Mouse (Mus musculus) G1E-ER4 (cell line): ENCODE measurements around the gene Dgkq. TPM values are rescaled to one million over a fixed set of nuclear protein-coding genes. Genes with fewer than 3 reads are reported as not detected.

ENCODE experiments used
- GATA1 ChIP-seq: IDR thresholded peaks from one replicate; pipeline ENCODE4 v1.8.0; 2012; ENCODE audit warnings: low read length, inconsistent platforms
- polyA plus RNA-seq: library from polyadenylated mRNA; stranded (reverse); fragments of >175 nt; gene quantifications from 2 replicates; pipeline ENCODE4 v1.2.3, GENCODE M21; 2012

The Dgkq gene
- 4.2 and 5.0 TPM in 2 replicates for polyA plus RNA-seq

DNA sequence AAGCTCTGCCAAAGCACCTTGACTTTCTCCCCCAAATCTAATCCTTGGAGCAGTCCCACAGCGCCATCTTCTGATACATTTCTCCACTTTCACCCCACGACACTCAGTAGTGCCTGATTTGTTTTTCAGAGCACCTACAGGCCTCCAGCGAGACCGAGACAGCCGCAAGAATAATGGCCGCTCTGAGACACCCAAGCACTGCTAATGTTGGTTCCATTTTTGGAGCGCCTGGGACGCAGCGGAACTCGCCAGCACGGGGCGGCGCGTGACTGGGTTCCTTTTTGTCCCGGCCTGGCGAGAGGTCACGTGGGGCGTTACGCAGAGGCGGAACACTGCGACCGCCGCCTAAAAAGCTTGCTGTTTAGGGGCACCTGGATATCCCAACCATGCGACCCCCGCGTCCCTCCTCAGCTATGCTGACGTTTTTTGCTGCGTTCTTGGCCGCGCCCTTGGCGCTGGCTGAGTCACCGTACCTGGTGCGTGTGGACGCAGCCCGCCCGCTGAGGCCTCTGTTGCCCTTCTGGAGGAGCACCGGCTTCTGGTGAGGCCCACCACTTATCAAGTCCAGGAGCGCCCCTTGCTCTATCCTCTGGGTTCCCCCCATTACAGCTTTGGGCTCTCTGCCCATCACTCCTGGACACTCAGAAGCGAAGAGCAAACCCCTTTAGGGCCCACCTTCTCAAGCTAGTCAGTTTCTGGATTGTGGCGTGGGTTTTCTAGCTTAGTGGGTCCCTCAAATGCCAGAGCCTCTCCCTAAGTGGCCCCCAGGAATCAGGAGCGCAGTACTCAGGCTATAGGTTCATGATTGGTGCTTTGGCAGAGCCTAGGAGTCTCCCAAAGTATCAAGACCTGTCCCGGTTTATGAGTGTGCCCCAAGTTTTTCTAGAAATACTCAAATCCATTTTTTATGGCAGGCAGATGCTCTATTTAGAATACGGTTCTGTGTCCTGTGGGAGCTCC lies at the start of gene Dgkq:
Gene Dgkq, minus strand, starts transcription at position 696 of the 960 bp plus-strand sequence.
- TF ChIP-seq GATA1: no peak

DNA sequence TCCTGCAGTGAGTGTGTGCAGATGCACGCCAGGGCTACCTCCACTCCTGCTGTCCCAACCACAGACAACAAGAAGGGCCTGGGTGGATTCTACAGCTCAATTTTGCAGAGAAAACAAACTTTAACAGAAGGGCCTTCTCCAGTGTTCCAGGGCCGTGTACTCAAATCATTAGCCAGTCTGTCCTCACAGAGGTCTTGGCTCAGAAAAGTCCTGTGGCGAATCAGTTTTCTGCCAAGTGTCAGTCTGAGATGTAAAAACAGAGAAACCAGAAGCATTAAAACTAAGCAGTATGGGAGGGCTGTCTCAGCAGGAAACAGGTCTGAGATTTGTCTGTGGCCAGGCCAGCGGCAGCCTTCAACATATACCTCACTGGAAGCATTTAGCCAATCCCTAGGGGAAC lies 48.6 kb upstream of the Dgkq start:
- TF ChIP-seq GATA1: no peak

DNA sequence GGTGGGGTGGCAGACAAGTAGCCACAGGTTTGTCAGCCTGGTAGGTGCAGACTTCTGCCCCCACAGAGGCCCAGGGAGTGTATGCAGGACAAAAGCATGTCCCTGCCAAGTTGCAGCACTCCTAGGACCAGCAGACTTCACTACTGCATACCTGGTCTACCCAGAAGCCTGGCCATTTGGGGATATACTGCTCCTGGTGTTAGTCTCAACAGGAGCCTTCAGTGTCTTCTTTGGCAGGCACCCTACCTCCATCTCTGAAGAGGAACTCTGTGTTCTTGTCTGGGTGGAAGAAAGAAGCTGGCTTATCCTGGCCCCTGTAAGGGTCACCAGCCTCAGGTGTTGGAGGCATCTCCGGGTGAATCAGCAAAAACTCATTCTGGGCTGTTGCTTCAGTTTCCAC lies 46.5 kb upstream of the Dgkq start:
- TF ChIP-seq GATA1: no peak

DNA sequence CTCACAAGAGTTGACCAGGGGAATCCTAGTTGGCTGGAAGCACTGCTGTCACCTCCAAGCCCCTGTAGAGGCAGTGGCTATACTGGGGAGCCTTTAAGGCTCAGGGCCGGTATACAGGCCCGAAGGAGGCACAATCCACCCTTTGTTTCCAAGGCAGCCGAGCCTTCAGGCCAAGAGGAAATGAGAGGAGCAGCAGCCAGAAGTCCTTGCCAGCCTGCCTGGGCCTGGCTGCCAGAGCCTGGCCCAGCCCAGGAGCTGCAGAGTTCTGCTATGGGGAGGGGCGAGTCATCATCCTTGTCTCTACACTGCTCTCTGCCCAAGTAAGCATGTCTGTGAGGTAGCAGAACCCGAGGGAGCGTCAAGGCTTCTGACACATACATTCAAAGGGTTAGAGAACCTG lies 44.7 kb upstream of the Dgkq start:
- TF ChIP-seq GATA1: no peak

DNA sequence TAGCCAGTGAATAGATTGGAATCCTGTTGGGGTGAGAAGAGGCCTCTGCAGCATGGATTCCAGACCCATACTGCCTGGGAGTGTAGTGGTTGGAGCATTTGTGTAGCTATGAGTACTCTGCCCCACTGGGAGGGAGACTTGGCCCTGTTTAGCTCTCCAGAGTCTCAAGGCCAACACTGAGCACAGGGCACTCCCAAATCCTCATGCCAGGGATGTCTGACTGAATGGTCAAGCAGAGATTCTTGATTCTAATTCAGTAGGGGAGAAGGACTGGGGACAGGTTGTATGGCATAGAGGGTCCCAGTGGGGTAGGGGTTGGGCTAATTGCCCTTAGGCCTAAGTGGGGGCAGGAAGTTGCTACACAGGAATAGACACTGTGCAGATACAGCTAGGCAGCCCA lies 44.2 kb upstream of the Dgkq start:
- no peak for TF ChIP-seq GATA1

DNA sequence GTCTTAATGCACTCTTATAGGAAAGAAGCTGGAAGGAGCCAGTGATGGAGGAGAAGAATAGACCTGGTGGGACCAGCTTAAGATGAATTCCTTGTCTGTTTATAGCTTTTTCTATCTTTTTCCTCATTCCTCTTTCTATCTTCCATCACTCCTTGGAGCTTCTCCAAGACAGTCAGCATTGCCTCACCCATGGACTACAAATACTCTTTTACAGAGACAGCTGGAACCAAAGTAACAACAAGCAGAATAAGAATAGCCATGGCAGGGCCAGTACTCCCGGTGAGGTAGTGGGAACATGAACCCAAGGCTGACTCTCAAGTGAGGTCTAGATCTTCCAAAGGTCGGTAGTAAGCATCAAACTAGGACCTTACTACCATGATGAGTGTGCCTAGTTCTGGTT lies 43.6 kb upstream of the Dgkq start:
- TF ChIP-seq GATA1: no peak

DNA sequence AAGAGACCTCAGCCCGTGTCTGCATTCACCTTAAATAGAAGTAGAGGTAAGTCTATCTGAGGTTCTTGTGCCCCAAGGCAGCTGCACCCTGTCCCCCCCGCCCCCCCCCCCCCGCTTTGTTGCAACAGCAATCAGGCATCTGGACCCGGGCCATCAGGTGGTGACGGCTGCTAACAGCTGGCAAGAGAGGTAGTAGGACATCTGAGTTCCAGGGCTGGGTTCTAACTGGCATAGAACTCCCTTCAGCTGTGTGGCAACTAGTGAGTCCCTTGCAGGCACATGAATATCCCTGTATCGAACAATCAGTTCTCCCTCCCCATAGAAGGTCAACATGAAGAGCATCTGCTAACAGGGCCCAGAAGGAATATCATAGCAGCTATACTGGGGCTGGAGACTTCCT lies 42.5 kb upstream of the Dgkq start:
- no peak for TF ChIP-seq GATA1

DNA sequence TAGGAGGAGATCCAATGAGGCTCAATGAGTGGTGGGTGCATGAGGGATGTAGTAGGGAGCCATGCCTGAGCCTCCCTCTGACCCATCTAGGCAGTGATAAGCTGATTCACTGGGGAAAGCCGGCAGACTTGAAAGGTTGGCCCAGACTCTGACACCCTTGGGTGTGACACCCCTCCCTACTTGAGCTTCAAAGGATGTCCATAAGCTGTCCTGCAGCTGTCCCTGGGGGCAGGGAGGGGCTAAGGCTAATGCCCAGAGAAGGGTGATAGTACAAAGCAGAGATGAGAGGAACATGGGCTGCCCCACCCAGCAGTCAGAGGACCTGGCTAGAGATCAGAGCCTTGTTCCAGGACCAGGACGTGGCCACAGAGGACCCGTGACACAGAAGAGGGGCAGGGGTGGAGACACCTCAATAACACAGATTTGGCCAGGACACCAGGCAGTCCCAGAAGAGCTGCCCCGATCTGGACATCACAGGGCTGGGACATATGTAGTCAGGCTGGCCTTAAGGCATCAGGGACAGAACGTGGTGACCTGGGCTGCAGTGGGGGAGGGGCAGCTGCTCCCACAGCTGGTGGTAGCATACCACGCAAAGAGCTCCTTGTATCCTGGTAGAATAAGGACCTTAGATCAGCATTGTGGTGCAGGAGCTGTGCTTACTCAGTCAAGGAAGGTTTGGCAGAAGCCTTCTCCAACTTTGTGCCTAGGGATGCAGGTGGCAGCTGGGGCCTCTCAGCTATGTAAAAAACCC lies 39.7 kb upstream of the Dgkq start:
- TF ChIP-seq GATA1: no peak

DNA sequence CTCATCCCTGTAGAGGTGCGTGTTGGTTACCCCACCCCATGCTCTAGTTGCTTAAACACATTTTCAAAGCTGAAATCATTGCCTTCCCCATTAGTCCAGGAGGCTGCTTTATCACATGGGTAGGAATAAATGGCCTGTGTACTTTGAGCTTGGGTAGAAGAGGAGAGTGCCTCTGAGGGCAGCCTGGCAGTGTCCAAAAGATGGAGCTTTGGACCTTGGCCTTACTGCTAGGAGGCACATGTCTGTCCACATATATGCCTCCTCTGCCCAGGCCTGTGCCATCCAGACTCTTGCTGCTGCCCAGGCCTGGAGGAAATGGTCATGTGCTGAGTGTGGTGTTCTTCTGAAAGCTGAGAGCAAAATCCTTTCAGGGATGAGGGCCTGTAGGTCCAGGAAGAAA lies 38.9 kb upstream of the Dgkq start:
- no peak for TF ChIP-seq GATA1

DNA sequence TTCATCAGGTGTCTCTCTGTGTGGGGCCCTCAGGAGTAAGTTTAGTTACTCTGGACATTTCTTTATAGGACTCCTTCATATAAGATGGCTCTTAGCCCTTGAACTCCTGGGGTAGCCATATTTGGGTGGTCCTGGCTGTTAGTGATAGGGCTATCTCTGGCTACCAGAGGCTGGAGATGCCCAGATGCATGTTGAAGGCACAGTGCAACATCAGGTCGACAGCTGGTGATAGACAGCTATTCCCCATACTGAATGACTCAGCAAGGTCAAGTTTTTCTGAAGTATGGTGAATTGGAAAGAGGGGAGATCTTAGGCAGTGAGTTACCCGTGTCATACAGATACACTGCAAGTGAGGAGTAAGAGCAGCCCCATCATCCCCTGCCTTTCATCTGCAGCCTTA lies 38.3 kb upstream of the Dgkq start:
- no peak for TF ChIP-seq GATA1

DNA sequence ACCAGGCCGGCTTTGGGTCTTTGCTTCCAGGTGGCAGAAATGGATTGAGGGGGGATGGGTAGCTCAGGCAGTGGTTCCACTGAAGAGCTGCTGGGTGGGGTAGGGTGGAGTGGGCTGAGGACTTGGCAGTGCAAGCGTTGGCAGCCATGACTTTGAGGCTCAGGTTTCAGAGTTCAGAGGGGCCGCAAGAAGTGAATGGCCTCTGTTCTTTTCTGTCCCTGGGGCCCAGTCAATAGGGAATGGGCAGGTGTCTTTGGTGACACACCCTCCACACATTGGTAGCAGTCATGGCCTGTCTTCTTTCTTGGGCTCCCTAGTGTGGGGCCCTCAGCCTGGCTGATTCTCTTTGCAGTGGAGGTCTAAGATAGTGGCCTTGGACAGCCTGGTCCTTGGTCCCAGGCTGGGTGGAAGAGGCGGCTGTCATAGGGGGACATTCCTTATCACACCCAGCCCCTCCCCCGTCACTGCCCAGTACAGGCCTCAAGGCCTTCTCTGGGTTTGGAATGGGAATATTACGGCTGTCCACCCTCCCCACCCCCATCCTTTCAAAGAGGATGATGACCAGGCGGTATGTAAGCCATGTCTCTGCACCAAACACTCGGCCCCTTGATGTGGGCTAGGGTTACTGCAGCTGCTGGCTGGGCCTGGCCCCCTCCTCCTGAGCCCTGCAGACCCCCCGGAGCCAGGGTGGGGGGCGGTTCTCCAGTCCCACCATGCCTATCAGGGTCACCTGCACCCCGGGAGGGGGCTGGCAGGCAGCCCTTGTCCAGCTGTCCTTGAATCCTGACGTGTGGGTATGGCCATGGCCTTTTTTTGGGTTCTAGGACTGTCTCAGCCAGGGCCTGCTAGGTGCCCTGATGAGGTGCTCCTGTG lies 34.5 kb upstream of the Dgkq start:
- TF ChIP-seq GATA1: no peak

DNA sequence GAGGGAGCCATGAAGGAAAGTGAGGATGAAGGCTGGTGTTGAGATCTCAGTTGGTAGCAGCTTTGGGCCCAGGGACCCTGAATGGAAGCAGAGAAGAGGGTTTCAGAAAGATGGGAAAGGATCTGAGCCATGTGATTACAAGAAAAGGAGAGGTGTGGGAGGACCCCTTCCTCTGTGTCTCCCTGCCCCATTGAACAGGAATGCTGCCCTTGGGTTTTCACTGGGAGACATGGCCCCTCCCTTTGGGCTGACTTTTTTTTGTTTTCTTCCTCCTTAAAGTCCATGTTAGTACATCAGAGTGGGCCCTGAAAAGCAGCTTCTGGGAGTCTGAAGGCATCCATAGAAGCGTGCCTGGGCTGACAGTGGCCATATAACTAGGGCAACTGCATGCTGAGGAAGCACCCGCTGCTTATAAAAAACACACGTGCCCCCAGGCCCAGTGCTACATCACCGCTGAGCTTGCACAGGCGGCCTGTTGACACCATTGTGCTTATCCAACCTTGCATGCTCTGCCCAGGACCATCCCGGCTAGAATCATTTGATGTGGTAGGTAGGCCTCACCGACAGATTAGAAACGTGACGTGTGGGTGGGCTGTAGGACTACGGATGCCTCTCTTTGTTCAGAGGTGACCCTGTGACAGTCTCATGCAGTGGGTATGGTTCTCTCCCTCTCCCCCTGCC lies 32.0 kb upstream of the Dgkq start:
- no peak for TF ChIP-seq GATA1

DNA sequence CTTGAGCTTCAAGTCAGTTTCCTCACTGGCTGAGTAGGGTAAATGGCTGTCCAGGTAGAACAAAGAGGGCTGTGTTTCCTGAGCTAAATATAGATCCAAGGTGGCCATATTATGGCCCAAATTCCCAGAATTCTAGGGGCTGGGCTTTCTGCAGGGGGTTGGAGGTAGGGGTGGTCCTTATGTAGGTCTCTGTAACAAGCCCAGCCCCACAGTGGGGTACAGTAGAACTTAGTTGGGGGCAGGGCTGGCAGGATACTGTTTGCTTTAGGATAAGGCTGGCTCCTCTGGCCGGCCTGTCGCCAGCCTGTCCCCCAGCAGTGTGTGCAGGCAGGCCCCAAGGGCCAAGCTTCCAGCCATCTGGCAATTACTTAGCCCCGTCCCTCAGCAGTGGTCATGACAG lies 30.9 kb upstream of the Dgkq start:
- TF ChIP-seq GATA1: no peak

DNA sequence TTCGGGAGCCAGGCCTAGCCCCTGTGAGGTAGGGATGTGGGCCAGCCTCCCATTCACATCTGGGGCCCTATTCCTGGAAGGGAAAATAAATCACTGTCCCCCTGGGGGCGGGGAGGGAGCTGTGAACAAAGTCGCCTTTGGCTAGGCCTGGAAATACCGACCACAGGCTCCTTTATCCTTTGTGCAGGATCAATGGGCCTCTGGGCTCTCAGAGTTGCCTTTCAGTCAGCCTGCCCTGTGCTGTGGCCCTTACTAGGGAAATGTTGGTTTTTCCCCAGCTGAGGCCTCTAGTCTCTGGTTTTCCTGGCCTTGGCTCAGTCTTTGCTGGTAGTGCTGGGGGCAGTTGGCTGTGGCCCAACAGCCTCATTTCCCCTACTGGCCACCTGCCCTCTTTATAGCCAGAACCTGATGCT lies 27.9 kb upstream of the Dgkq start:
- TF ChIP-seq GATA1: no peak

DNA sequence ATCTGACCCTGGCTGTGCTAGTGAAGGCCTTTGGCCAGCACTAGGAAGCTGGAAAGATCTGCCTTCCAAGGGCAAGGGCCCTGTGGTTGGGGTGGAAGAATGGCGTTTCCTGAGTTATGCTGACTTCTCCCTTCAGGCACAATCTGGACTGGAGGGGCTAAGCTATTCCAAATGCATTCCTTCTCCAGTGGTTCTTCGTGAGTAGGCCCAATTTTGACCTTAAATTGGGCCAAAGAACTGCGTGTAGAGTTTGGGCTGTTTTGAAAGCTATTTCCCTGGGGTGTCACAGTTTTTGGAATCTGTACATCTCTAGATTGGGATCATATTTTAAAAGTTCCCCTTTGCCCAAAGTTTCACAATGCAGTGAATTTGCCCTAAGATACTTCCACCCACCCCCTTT lies 27.1 kb upstream of the Dgkq start:
- TF ChIP-seq GATA1: no peak
